Mouse (Mus musculus) midbrain, embryonic 13.5 days (tissue): ENCODE measurements around the gene Tspan14. TPM values are rescaled to one million over a fixed set of nuclear protein-coding genes. Genes with fewer than 3 reads are reported as not detected.

Source experiments
- ATAC-seq: fragments of 200-750 bp; cut with Nextera tagmentation; 2 replicates; pipeline ENCODE4 v1.8.0; 2017; ENCODE audit warnings: mild to moderate bottlenecking, moderate TSS enrichment, moderate library complexity
- H3K27ac ChIP-seq: fragments of 300-500 bp; sonication (generic); 2 replicates; pipeline ENCODE4 v1.5.1; 2015; ENCODE audit warnings: inconsistent platforms, mild to moderate bottlenecking, moderate library complexity
- H3K27me3 ChIP-seq: fragments of 300-500 bp; sonication (generic); 2 replicates; pipeline ENCODE4 v1.6.1; 2015; ENCODE audit warnings: mild to moderate bottlenecking, inconsistent platforms
- H3K36me3 ChIP-seq: fragments of 300-500 bp; sonication (generic); 2 replicates; pipeline ENCODE4 v1.6.1; 2015; ENCODE audit warnings: mild to moderate bottlenecking, inconsistent platforms
- H3K4me1 ChIP-seq: fragments of 300-500 bp; sonication (generic); replicated peaks from 2 replicates; pipeline ENCODE4 v1.6.1; 2015; ENCODE audit warnings: inconsistent platforms
- H3K4me2 ChIP-seq: fragments of 300-500 bp; sonication (generic); replicated peaks from 2 replicates; pipeline ENCODE4 v1.6.1; 2015; ENCODE audit warnings: moderate library complexity, mild to moderate bottlenecking, inconsistent platforms
- H3K4me3 ChIP-seq: fragments of 300-500 bp; sonication (generic); replicated peaks from 2 replicates; pipeline ENCODE4 v1.5.1; 2015; ENCODE audit warnings: mild to moderate bottlenecking, inconsistent platforms
- H3K9ac ChIP-seq: fragments of 300-500 bp; sonication (generic); replicated peaks from 2 replicates; pipeline ENCODE4 v1.6.1; 2015; ENCODE audit warnings: mild to moderate bottlenecking, inconsistent platforms
- H3K9me3 ChIP-seq: fragments of 300-500 bp; sonication (generic); 2 replicates; pipeline ENCODE4 v1.6.1; 2016; ENCODE audit warnings: mild to moderate bottlenecking, inconsistent platforms
- WGBS: fragments of 180-500 bp; shearing (Covaris S2); methylation state at CpG from one replicate; pipeline ENCODE4 v1.1.7; 2015; 5-methylcytosine and 5-hydroxymethylcytosine counted together
- polyA plus RNA-seq: library from polyadenylated mRNA; unstranded; fragments of >200 nt; fragmentation: Nextera tagmentation; extraction: Ambion mirVana; gene quantifications from 2 replicates; pipeline ENCODE4 v1.2.1, GENCODE M21; 2015

The Tspan14 gene
- polyA plus RNA-seq, 1 experiment from 2014 or later: 79.7 TPM

GRCm38 (mm10) chr14:40958083-40958985, 8.3 kb downstream of the Tspan14 start:
- Histone ChIP-seq H3K4me2 (0 out of 2 replicates have a peak overlapping the region, but pooled peaks have one; percentile 4), H3K9ac (peak overlapping the region; percentile 19; the same call in 1 of the 2 replicates), H3K4me1 (peaks cover 90% of the 10 kb centered on the region), H3K27me3 (no peaks in the 10 kb centered on the region), H3K9me3 (no peaks in the 10 kb centered on the region), H3K4me3 (no peak overlapping the region), H3K27ac (peak overlapping the region; percentile 65), H3K36me3 (no peaks in the 10 kb centered on the region)
- WGBS: 26% methylated on average over 4 of the region's 4 CpGs
- no peak for ATAC-seq

- Histone ChIP-seq H3K4me1 (peaks cover 90% of the 10 kb centered on the region), H3K9ac (peak overlapping the region; percentile 19; the same call in 1 of the 2 replicates), H3K27me3 (no peaks in the 10 kb centered on the region), H3K4me2 (no peak overlapping the region), H3K9me3 (no peaks in the 10 kb centered on the region), H3K4me3 (no peak overlapping the region), H3K27ac (peak overlapping the region; percentile 65), H3K36me3 (no peaks in the 10 kb centered on the region)
- no peak for ATAC-seq
- 33% methylated on average over 3 of the region's 3 CpGs for WGBS
Measured at GRCm38 (mm10) chr14:40957607-40958006, 9.0 kb downstream of the Tspan14 start.

- peak overlapping the region; percentile 98 for H3K27ac ChIP-seq
- peak overlapping the region; percentile 63 for H3K9ac ChIP-seq
- H3K9me3 ChIP-seq: no peaks in the 10 kb centered on the region
- peak; percentile 93 for ATAC-seq
- H3K4me1 ChIP-seq: peaks cover 80% of the 10 kb centered on the region
- H3K27me3 ChIP-seq: no peaks in the 10 kb centered on the region
- 15% methylated on average over 13 of the region's 13 CpGs for WGBS
- H3K36me3 ChIP-seq: no peaks in the 10 kb centered on the region
- H3K4me2 ChIP-seq: peak overlapping the region; percentile 44
- no peak overlapping the region for H3K4me3 ChIP-seq
Measured at GRCm38 (mm10) chr14:40956252-40957146, 10.1 kb downstream of the Tspan14 start.

GRCm38 (mm10) chr14:40955596-40956251, 10.9 kb downstream of the Tspan14 start:
- peak overlapping the region; percentile 12; the same call in 1 of the 2 replicates for H3K4me3 ChIP-seq
- ATAC-seq: peak; percentile 66

GRCm38 (mm10) chr14:40955146-40955545, 11.5 kb downstream of the Tspan14 start:
- ATAC-seq: no peak
- no peak overlapping the region for H3K4me3 ChIP-seq
- H3K9ac ChIP-seq: peak overlapping the region; percentile 63; the same call in 1 of the 2 replicates
- peak overlapping the region; percentile 98 for H3K27ac ChIP-seq
- H3K4me2 ChIP-seq: peak overlapping the region; percentile 44
- no peaks in the 10 kb centered on the region for H3K27me3 ChIP-seq
- no peaks in the 10 kb centered on the region for H3K9me3 ChIP-seq
- H3K36me3 ChIP-seq: no peaks in the 10 kb centered on the region
- 67% methylated on average over 1 of the region's 1 CpGs for WGBS
- peaks cover 86% of the 10 kb centered on the region for H3K4me1 ChIP-seq

More at GRCm38 (mm10) chr14:40955596-40956251, 10.9 kb downstream of the Tspan14 start:
- 5% methylated on average over 10 of the region's 10 CpGs for WGBS
- no peaks in the 10 kb centered on the region for H3K9me3 ChIP-seq
- H3K9ac ChIP-seq: peak overlapping the region; percentile 63
- peak overlapping the region; percentile 98 for H3K27ac ChIP-seq
- no peaks in the 10 kb centered on the region for H3K36me3 ChIP-seq
- peak overlapping the region; percentile 44 for H3K4me2 ChIP-seq
- H3K4me1 ChIP-seq: peaks cover 85% of the 10 kb centered on the region
- no peaks in the 10 kb centered on the region for H3K27me3 ChIP-seq

- 81% methylated on average over 5 of the region's 5 CpGs for WGBS
- no peak for ATAC-seq
- H3K9ac ChIP-seq: no peak overlapping the region
- H3K27me3 ChIP-seq: no peaks in the 10 kb centered on the region
- H3K4me3 ChIP-seq: no peak overlapping the region
- H3K9me3 ChIP-seq: no peaks in the 10 kb centered on the region
- H3K4me2 ChIP-seq: no peak overlapping the region
- no peaks in the 10 kb centered on the region for H3K36me3 ChIP-seq
- peak overlapping the region; percentile 7; the same call in 1 of the 2 replicates for H3K27ac ChIP-seq
- peaks cover 84% of the 10 kb centered on the region for H3K4me1 ChIP-seq
Measured at GRCm38 (mm10) chr14:40953381-40953780, 13.2 kb downstream of the Tspan14 start.

- no peak overlapping the region for H3K4me2 ChIP-seq
- H3K9me3 ChIP-seq: no peaks in the 10 kb centered on the region
- H3K4me3 ChIP-seq: no peak overlapping the region
- H3K36me3 ChIP-seq: no peaks in the 10 kb centered on the region
- 54% methylated on average over 2 of the region's 2 CpGs for WGBS
- no peaks in the 10 kb centered on the region for H3K27me3 ChIP-seq
- H3K4me1 ChIP-seq: peaks cover 81% of the 10 kb centered on the region
- H3K9ac ChIP-seq: no peak overlapping the region
- H3K27ac ChIP-seq: peak overlapping the region; percentile 16; the same call in 1 of the 2 replicates
- no peak for ATAC-seq
Measured at GRCm38 (mm10) chr14:40952715-40953114, 13.9 kb downstream of the Tspan14 start.

- ATAC-seq: no peak
- Histone ChIP-seq H3K4me3 (no peak overlapping the region), H3K4me2 (no peak overlapping the region), H3K36me3 (no peaks in the 10 kb centered on the region), H3K27me3 (no peaks in the 10 kb centered on the region), H3K9ac (no peak overlapping the region), H3K27ac (no peak overlapping the region), H3K4me1 (peaks cover 79% of the 10 kb centered on the region), H3K9me3 (no peaks in the 10 kb centered on the region)
- 98% methylated on average over 3 of the region's 3 CpGs for WGBS
Measured at GRCm38 (mm10) chr14:40952301-40952700, 14.3 kb downstream of the Tspan14 start.

GRCm38 (mm10) chr14:40949730-40950614, 16.6 kb downstream of the Tspan14 start:
- Histone ChIP-seq H3K27ac (peak overlapping the region; percentile 46; the same call in 1 of the 2 replicates), H3K27me3 (no peaks in the 10 kb centered on the region), H3K4me1 (peaks cover 56% of the 10 kb centered on the region), H3K4me3 (no peak overlapping the region), H3K4me2 (no peak overlapping the region), H3K9ac (no peak overlapping the region), H3K9me3 (no peaks in the 10 kb centered on the region), H3K36me3 (peaks cover 14% of the 10 kb centered on the region)
- WGBS: 78% methylated on average over 7 of the region's 7 CpGs
- no peak for ATAC-seq

GRCm38 (mm10) chr14:40949047-40949446, 17.6 kb downstream of the Tspan14 start:
- Histone ChIP-seq H3K36me3 (peaks cover 18% of the 10 kb centered on the region), H3K9ac (no peak overlapping the region), H3K27me3 (no peaks in the 10 kb centered on the region), H3K4me3 (no peak overlapping the region), H3K9me3 (no peaks in the 10 kb centered on the region), H3K4me2 (no peak overlapping the region), H3K4me1 (peaks cover 47% of the 10 kb centered on the region), H3K27ac (peak overlapping the region; percentile 46)
- 43% methylated on average over 3 of the region's 3 CpGs for WGBS
- peak; percentile 34; the same call in 1 of the 2 replicates for ATAC-seq
